Mouse (Mus musculus) megakaryocyte-erythroid progenitor cell, adult 5-6 weeks (primary cell): Measurements from ENCODE around the gene Sh2b2. TPM values are rescaled to one million over a fixed set of nuclear protein-coding genes. Genes with fewer than 3 reads are reported as not detected.
A peak's percentile ranks its signal among the peaks of the same experiment; 100 is the strongest.

Experiments used
- ATAC-seq: replicated peaks from 2 replicates; pipeline ENCODE4 v1.8.0; 2016; ENCODE audit warnings: mild to moderate bottlenecking, inconsistent platforms; ENCODE audit not compliant: severe bottlenecking, poor library complexity, low FRiP score, low TSS enrichment
- total RNA-seq, 2 experiments: library from RNA; stranded (forward) in 1 of 2; stranded (reverse) in 1 of 2; fragments of 200-1000, 215-1000 nt in 1 of 2; fragments of >200 nt in 1 of 2; fragmentation: Nextera tagmentation in 1 of 2; gene quantifications; 2 replicates each; pipeline ENCODE4 v1.2.3; 2014 to 2017

The Sh2b2 gene
- total RNA-seq (2014; fragmentation: Nextera tagmentation): 1.7 and 3.0 TPM in 2 replicates
- 0.09 and 1.8 TPM in 2 replicates for total RNA-seq (2017)

DNA sequence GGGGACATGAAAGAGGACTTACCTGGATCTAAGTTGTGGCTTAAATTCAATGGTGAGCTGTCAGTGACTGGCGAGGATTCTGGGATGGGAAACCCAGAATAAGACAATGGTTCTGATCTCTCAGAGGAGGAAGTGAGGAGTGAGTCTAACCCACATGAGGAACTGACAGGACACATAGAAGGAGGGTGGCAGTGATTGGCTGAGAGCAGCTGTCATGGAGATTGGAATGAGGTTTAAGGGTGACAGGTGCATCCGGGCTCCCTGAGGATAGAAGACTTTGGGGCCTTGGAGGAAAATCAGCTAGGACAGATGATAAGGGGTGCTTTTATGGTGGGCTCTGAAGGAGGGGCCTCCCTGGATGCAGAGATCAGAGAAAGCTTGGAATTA lies at the start of gene Sh2b2:
TSS of gene Sh2b2 (minus strand) at position 105 of the 387 bp plus-strand sequence.
- no peak for ATAC-seq

- no peak for ATAC-seq
Observed at GRCm38 (mm10) chr5:136292971-136293418, 46.6 kb upstream of the Sh2b2 start.

DNA sequence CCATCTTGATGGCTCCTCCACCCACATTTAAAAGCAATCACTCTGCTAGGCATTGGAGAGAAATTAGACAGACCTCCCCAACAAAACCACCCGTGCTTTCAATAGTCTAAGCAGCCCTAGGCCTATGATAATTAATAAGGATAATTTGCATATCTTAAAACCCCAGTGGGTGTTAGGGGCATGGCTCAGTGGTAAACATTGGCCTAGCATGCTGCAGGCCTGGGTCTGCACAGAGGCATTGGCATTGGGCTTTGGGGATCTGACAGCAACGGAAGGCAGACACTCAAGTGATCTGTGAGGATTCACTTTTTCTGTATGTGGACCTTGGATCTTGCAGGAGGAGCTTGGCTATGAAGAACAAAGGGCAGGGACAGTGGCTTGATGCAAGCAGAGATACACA lies 46.0 kb upstream of the Sh2b2 start:
- no peak for ATAC-seq

GRCm38 (mm10) chr5:136291562-136291961 lies 45.2 kb upstream of the Sh2b2 start:
- no peak for ATAC-seq

GRCm38 (mm10) chr5:136289776-136290175 lies 43.4 kb upstream of the Sh2b2 start:
- ATAC-seq: no peak

GRCm38 (mm10) chr5:136288351-136289081 lies 42.2 kb upstream of the Sh2b2 start:
- ATAC-seq: no peak

DNA sequence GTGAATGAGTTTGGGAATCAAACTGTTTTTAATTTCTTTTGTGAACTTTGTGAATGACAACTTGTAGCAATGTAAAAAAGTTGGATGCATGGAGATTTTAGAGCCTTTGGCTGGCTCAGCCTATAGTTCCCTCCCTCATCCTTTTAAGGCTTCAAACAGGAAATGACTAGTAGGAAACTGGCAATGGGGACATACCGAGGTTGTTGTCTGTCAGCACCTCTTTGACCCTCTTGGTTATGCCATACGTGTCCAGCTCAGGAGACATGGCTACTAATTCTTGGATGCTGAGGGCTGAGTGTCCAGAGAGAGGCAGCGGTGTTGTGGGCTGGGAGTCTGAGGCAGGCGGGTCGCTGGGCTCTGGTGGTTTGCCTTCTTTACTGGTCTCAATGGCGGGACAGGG lies 40.2 kb upstream of the Sh2b2 start:
- ATAC-seq: no peak

DNA sequence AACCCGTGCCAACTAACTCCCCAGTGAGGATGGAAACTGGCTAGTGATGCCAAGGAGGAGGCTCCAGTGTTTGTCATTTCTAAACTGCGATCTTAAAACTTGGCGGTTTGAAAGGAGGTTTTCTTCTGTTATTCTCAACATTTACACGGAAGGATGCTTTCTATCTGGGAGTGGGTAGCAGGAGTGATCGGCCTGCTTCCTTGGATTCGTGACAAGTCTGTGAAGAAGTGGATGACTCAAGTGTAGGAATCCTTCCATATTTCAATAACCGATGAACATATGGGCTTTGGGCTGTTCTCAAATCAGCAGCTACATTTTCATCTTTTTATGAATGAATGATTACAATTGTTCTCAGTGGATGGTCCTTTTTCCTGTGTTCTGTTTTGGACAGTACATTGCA lies 38.8 kb upstream of the Sh2b2 start:
- ATAC-seq: no peak

GRCm38 (mm10) chr5:136281351-136281750 lies 35.0 kb upstream of the Sh2b2 start:
- ATAC-seq: peak; percentile 55; the same call in 1 of the 2 replicates

DNA sequence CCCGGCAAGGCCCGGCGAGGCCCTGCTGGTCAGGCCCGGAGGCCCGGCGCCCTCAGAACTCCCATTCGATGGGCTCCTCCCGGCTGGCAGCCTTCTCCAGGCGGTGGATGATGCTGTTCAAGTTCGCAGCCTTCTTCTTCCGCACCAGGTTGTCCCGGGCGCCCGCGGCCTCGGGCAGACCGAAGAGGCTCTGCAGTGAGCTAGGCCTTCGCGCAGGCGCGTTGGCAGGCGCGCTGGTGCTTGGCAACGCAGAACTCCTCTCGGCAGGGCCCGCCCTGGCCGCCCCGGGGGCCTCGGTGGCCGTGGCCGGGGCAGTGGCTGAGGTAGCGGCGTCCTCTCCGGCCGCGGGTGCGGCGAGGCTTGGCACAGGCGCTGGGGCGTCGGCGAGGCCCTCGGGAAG lies 28.4 kb upstream of the Sh2b2 start:
- no peak for ATAC-seq

GRCm38 (mm10) chr5:136269937-136270336 lies 23.6 kb upstream of the Sh2b2 start:
- ATAC-seq: no peak

DNA sequence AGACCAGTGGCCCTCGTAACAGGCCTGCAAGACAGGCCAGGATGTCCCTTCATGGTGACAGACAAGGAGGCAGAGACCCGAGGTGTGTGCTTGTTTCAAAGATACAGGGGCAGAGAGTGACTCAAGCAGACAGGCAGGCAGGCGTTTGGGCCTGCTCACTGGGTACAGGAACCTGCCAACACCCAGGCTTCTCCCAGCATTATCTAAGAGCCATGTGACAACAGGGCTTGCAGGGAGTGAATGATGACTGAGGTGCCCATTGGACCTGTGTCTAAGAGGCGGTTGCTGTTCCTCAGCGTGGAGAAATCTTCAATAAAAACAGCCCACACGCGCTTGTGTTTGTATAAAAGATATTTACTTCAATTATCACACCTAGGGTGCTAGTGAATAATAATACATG lies 19.7 kb upstream of the Sh2b2 start:
- ATAC-seq: no peak

GRCm38 (mm10) chr5:136263342-136263741 lies 17.0 kb upstream of the Sh2b2 start:
- no peak for ATAC-seq

DNA sequence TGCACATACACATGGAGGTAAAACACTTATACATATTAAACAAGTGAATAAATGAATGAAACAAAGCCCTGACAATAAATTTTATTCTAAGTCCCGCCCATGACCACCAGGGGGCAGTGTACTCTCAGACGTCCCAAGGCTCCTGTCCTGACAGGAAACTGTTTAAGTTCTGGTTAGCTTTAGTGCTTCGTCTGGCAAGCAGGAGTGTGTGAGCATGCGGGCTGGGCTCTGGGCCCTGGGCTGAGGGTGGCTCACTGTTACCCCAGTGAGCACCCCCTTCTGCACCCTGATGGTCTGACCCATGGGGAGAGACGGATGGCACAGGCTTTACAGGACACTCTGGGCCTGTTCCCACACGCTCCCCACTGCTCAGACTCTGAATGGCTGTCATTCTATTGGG lies 12.6 kb upstream of the Sh2b2 start:
- ATAC-seq: peak; percentile 60

GRCm38 (mm10) chr5:136252899-136253298 lies 6.5 kb upstream of the Sh2b2 start:
- peak; percentile 74 for ATAC-seq

DNA sequence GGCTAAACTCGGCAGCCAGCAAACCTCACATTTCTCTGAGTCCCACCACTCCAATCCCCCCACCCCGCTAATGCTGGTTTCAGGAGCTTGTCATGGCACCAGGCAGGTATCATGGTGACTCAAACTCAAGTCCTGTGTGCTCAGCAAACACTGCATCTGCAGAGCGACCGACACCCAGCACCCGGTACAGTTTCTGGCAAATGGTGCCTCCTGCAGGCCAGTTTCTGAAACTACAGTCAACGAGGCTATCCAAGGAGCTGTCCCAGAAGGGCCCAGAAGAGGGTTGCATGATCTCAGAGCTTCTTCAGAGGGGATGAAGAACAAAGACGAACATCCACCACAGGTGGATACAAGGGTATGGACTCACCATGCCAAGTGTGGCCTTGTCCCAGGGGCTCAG lies 4.6 kb upstream of the Sh2b2 start:
- ATAC-seq: 0 out of 2 replicates have a peak, but pooled peaks have one; percentile 31

GRCm38 (mm10) chr5:136248441-136248840 lies 2.1 kb upstream of the Sh2b2 start:
- ATAC-seq: 0 out of 2 replicates have a peak, but pooled peaks have one; percentile 24

DNA sequence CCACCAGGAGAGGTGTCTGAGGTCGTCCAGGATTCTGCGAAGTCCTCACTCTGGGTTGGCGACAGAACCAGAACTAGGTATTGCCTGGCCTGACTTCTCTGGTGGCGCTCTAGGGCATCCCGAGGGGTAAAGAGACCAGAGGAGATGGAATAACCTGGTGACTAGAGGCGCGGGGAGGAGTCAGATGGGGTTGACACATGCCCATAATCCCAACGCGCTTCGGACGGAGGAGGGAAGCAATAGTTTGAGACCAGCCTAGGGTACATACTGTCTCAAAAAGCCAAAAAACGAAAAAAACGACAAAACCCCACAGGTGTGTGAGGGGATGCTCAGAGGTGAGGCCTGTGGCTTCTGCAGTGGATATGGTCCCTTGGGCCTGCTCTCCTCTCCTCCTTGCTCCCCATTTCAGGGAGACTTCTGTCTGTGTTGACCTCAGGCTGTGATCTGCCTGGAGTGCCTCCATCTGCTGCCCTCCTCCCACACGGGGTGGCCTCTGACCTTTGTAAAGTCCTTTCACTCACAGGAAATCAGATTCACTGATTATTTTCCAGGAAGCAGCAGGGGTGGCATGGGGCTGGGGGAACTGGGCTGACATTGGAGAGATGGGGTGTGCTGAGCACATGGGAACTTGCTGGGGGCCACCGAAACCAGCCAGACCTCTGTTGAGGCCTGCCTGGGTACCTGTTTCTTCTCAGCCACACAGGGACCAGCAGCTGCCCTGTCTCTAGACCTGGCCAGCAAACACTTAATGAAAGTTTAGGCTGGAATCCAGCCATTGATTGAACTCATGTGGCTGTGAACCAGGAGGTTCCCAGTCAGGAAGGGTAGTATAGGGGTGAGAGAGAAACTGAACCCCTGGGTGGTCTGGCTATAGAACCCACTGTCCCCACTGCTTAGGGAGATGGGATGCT lies 560 bp downstream of the Sh2b2 start:
- 0 out of 2 replicates have a peak, but pooled peaks have one; percentile 10 for ATAC-seq

DNA sequence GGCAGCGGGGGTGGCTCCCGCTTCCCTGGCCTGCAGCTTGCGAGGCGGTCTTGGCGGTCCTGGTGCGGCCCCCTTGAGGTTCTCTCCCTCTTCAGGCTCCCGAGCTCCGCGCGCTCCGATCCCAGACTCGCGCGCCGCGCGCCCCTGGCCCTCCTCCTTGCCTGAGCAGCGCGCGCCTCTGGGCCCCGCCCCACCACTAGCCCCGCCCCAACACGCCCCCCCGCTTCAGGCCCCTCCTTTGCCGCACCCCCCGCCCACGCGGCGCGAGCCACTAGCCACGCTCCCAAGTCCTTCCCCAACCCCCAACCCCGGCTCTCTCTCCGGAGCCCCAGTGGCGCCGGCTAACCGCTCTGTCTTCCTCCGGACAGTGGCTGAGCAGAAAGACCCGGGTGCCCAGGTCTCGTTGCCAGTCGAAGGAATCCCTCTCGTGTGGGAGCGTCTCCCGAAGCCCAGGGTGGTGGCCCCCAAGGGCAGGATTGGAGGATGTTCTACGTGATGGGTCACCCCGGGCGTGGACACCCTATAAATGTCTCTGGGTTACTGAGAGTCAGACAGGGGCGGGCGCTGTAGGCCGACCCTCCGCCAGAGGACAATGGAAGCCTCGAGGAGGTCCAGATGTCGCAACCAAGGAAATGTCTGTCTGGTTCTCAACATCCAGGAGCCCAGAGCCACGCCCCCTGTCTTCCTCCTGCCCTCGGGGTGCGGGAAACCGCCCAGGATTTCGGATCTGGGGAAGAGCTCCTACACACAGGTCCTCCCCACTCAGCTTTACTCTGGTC lies 1.4 kb downstream of the Sh2b2 start:
- peak; percentile 24; the same call in 1 of the 2 replicates for ATAC-seq
